Mouse (Mus musculus): ENCODE measurements around the gene Fmo5. TPM values are rescaled to one million over a fixed set of nuclear protein-coding genes. Genes with fewer than 3 reads are reported as not detected.
A peak's percentile ranks its signal among the peaks of the same experiment; 100 is the strongest.

The Fmo5 gene
- polyA plus RNA-seq, 1 experiment, result 2.3 TPM

DNA sequence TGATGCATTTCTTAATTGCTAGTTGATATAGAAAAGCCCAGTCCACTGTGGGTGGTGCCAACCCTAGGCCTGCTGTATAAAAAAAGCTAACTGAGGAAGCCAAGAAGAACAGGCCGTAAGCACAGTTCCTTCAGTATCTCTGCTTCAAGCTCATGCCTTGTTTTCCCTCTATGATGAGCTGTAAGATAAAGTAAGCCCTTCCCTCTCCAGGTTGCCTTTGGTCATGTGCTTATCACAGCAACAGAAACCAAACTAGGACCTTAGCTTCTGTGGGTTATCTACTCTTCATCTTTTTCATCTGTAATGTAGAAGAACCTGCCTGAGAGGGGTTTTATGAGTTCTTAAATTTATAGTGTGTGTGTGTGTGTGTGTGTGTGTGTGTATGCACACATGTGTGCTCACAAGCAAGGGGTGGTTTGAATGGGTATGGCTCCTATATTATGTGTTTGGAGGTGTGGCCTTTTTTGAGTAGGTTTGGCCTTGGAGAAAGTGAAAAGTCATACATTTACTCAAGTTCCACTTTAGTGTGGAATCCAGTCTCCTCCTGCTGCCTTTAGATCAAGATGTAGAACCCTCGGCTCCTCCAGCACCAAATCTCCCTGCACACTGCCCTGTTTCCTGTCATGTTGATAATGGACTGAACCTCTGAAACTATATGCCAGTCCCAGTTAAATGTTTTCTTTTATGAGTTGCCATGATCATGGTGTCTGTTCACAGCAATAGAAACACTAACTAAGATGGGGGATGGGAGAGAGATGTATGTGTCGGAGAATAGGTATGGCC, 28.4 kb upstream of the Fmo5 start:
- no peak overlapping the region for H3K4me3 ChIP-seq (replicated peaks; ENCODE audit: insufficient read depth, low read depth, low read length)
- DNase-seq, result no peak
- TF ChIP-seq CTCF (IDR thresholded peaks at IDR 0.05; ENCODE audit: borderline replicate concordance, insufficient read depth, low read depth, low read length) (no peak), POLR2A (IDR thresholded peaks at IDR 0.05; ENCODE audit: borderline replicate concordance, insufficient read depth, low read length) (no peak)
- no peaks in the 10 kb centered on the region for H3K4me1 ChIP-seq (ENCODE audit: control insufficient read depth, insufficient read depth, low read length)
- 95% methylated on average over 3 of the region's 3 CpGs for WGBS
- H3K27ac ChIP-seq (ENCODE audit: insufficient read depth, low read length), result no peak overlapping the region
- H3K27me3 ChIP-seq (ENCODE audit: control insufficient read depth, insufficient read depth, low read length), result no peaks in the 10 kb centered on the region

DNA sequence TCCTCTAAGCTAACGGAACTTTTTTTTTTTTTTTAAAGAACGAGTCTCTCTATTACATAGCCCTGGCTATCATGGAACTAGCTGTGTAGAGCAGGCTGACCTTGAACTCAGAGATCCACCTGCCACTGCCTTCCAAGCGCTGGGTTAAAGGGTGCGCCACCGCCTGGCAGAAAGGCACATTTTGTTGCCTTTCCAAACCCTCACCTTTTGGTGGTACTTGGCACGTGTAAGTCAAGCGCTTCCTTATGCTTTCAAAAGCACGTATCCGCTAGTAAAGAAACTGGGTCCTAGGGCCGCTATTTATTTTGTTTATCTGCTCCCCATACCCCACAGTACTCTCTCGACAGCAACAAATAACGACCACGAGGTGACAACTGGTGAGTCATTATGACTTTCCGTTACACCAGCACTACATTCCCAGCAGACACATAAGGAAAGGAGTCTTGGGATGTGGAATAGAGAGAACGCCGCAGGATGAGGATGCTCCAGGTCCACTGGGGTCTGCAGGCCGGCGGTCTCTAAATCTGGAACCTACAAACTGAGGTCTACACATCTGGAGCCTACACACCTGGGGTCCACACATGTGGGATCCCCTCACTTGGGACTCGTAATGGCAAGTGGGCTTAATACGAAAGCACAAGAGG, 19.3 kb upstream of the Fmo5 start:
- peak overlapping the region; percentile 67 for H3K4me3 ChIP-seq (replicated peaks; ENCODE audit: insufficient read depth, low read depth, low read length)
- DNase-seq, result peak; percentile 37 to 38
- TF ChIP-seq POLR2A (IDR thresholded peaks at IDR 0.05; ENCODE audit: borderline replicate concordance, insufficient read depth, low read length) (no peak), CTCF (IDR thresholded peaks at IDR 0.05; ENCODE audit: borderline replicate concordance, insufficient read depth, low read depth, low read length) (no peak)
- H3K4me1 ChIP-seq (ENCODE audit: control insufficient read depth, insufficient read depth, low read length), result no peaks in the 10 kb centered on the region
- 3% methylated on average over 20 of the region's 20 CpGs for WGBS
- no peaks in the 10 kb centered on the region; the same call in 1 of the 2 replicates for H3K27me3 ChIP-seq (ENCODE audit: control insufficient read depth, insufficient read depth, low read length)
- no peak overlapping the region for H3K27ac ChIP-seq (ENCODE audit: insufficient read depth, low read length)

GRCm38 (mm10) chr3:97609845-97610410, 18.7 kb upstream of the Fmo5 start, which contains the start of gene Chd1l:
Gene Chd1l (minus strand): TSS chr3:97610203.
- no peaks in the 10 kb centered on the region; the same call in 1 of the 2 replicates for H3K27me3 ChIP-seq (ENCODE audit: control insufficient read depth, insufficient read depth, low read length)
- peak within 1 kb of the TSS; percentile 67 for H3K4me3 ChIP-seq (replicated peaks; ENCODE audit: insufficient read depth, low read depth, low read length)
- WGBS, result under 1% methylated on average over 56 of the region's 56 CpGs
- H3K27ac ChIP-seq (ENCODE audit: insufficient read depth, low read length), result 0 out of 2 replicates have a peak within 1 kb of the TSS, but pooled peaks have one; percentile 51
- H3K4me1 ChIP-seq (ENCODE audit: control insufficient read depth, insufficient read depth, low read length), result no peaks in the 10 kb centered on the region
- TF ChIP-seq CTCF (IDR thresholded peaks at IDR 0.05; ENCODE audit: borderline replicate concordance, insufficient read depth, low read depth, low read length), result peak; percentile 88
- TF ChIP-seq POLR2A (IDR thresholded peaks at IDR 0.05; ENCODE audit: borderline replicate concordance, insufficient read depth, low read length), result peak; percentile 61; the same call in 1 of the 2 replicates
- DNase-seq, result peak; percentile 89 to 95

GRCm38 (mm10) chr3:97611021-97611420, 17.6 kb upstream of the Fmo5 start:
- TF ChIP-seq POLR2A (IDR thresholded peaks at IDR 0.05; ENCODE audit: borderline replicate concordance, insufficient read depth, low read length) (no peak), CTCF (IDR thresholded peaks at IDR 0.05; ENCODE audit: borderline replicate concordance, insufficient read depth, low read depth, low read length) (no peak)
- 91% methylated on average over 6 of the region's 6 CpGs for WGBS
- no peak overlapping the region for H3K4me3 ChIP-seq (replicated peaks; ENCODE audit: insufficient read depth, low read depth, low read length)
- no peaks in the 10 kb centered on the region; the same call in 1 of the 2 replicates for H3K27me3 ChIP-seq (ENCODE audit: control insufficient read depth, insufficient read depth, low read length)
- no peak for DNase-seq
- no peaks in the 10 kb centered on the region for H3K4me1 ChIP-seq (ENCODE audit: control insufficient read depth, insufficient read depth, low read length)
- H3K27ac ChIP-seq (ENCODE audit: insufficient read depth, low read length), result no peak overlapping the region

DNA sequence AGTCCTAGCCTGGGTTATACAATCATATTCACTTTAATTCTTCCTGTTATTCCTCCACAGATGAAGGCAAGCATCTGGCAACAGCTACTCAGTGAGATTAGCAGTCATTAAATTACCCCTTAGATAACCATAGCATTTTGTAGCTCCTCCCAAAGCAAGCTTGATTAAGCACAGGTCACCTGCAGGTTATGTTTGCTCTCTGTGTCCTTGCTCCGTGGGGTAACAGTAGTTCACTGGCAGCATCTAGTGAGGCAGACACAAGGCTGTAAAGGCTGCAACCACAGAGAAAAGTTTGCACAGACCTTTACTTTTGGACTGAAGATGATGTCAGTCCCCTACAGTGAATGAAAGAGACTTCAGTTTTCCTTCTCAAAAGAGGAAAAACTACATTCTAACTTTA, 13.4 kb upstream of the Fmo5 start:
- DNase-seq, result no peak
- Histone ChIP-seq H3K27ac (ENCODE audit: insufficient read depth, low read length) (no peak overlapping the region), H3K4me1 (ENCODE audit: control insufficient read depth, insufficient read depth, low read length) (no peaks in the 10 kb centered on the region), H3K27me3 (ENCODE audit: control insufficient read depth, insufficient read depth, low read length) (no peaks in the 10 kb centered on the region; the same call in 1 of the 2 replicates), H3K4me3 (replicated peaks; ENCODE audit: insufficient read depth, low read depth, low read length) (no peak overlapping the region)
- WGBS, result 35% methylated on average over 1 of the region's 1 CpGs
- TF ChIP-seq CTCF (IDR thresholded peaks at IDR 0.05; ENCODE audit: borderline replicate concordance, insufficient read depth, low read depth, low read length), result no peak
- TF ChIP-seq POLR2A (IDR thresholded peaks at IDR 0.05; ENCODE audit: borderline replicate concordance, insufficient read depth, low read length), result no peak

DNA sequence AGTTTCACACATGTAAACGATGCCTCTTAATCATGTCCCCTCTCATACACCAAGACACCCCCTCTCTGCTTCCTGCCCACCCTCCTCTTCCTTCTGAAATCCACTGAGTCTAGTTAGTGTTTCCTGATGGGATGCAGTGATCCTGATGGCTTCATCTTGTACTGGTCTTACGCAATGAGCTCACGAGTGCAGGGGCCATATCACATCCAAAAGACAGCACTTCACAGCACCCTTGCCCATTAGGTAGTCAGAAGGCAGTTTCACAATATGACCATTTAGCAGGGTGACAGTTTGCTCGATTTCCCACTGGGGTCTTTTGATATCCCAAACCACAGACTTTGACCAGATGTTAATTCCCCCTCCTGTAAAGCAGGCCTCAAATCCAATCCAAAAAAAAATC, 12.7 kb upstream of the Fmo5 start:
- Histone ChIP-seq H3K4me3 (replicated peaks; ENCODE audit: insufficient read depth, low read depth, low read length) (no peak overlapping the region), H3K27ac (ENCODE audit: insufficient read depth, low read length) (no peak overlapping the region), H3K4me1 (ENCODE audit: control insufficient read depth, insufficient read depth, low read length) (no peaks in the 10 kb centered on the region), H3K27me3 (ENCODE audit: control insufficient read depth, insufficient read depth, low read length) (no peaks in the 10 kb centered on the region; the same call in 1 of the 2 replicates)
- 83% methylated on average over 4 of the region's 4 CpGs for WGBS
- TF ChIP-seq CTCF (IDR thresholded peaks at IDR 0.05; ENCODE audit: borderline replicate concordance, insufficient read depth, low read depth, low read length), result no peak
- no peak for TF ChIP-seq POLR2A (IDR thresholded peaks at IDR 0.05; ENCODE audit: borderline replicate concordance, insufficient read depth, low read length)
- DNase-seq, result no peak

GRCm38 (mm10) chr3:97617091-97617825, 11.3 kb upstream of the Fmo5 start:
- 97% methylated on average over 18 of the region's 19 CpGs for WGBS
- no peaks in the 10 kb centered on the region for H3K27me3 ChIP-seq (ENCODE audit: control insufficient read depth, insufficient read depth, low read length)
- no peak overlapping the region for H3K27ac ChIP-seq (ENCODE audit: insufficient read depth, low read length)
- H3K4me3 ChIP-seq (replicated peaks; ENCODE audit: insufficient read depth, low read depth, low read length), result no peak overlapping the region
- DNase-seq, result no peak
- TF ChIP-seq POLR2A (IDR thresholded peaks at IDR 0.05; ENCODE audit: borderline replicate concordance, insufficient read depth, low read length), result no peak
- TF ChIP-seq CTCF (IDR thresholded peaks at IDR 0.05; ENCODE audit: borderline replicate concordance, insufficient read depth, low read depth, low read length), result no peak
- no peaks in the 10 kb centered on the region for H3K4me1 ChIP-seq (ENCODE audit: control insufficient read depth, insufficient read depth, low read length)

Data from cerebellum, adult 2 months (tissue).